8 mouse cellular contexts compared by ENCODE assay signal in the genomic region with DNA sequence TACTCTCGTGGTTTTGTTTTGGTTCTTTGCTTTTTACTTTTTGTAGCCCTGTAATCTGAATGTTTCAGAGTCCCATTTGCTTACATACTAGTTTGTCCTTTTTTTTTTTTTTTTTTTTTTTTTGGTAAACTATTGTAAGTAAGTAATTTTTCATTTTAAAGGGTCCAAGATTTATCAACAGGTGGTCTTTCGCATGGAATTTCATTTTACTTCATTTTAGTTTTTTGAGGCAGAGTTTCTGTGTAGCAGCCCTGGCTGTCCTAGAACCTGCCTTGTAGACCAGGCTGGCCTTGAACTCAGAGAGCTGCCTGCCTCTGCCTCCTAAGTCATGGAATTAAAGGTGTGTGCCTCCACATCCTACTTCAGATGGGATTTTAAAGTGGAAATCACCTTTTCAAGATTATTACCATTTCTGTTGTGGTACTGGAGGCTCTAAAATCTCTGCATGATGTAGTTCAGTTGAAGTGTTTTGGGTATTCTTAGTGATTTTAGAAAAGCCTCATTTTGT. TPM values are rescaled to one million over a fixed set of nuclear protein-coding genes. Genes with fewer than 3 reads are reported as not detected.
DNase-seq lines count a peak whose midpoint lies in the region; ATAC-seq and TF ChIP-seq lines count a peak whose summit lies in the region.

No protein-coding gene starts in this region.

- intact Hi-C loops in gastrocnemius, adult 2 months (cut with DNase I): loop anchor here (2.0 to 5.0 kb wide), 4 partner anchors 35 to 444 kb away; partner anchors contain the start of gene Ccdc71l
- intact Hi-C loops in gastrocnemius, postnatal 14 days (cut with DNase I; ENCODE audit: low total_unique reads): no loop called here

- H3K4me1 ChIP-seq in forebrain, embryonic 14.5 days (ENCODE audit: control insufficient read depth, insufficient read depth, low read length): 0 out of 2 replicates have a peak, but pooled peaks cover 4% of the 10 kb centered on the region
- H3K4me1 ChIP-seq in liver, embryonic 13.5 days (replicated peaks): peaks cover 18% of the 10 kb centered on the region
- H3K4me1 ChIP-seq in thymus, adult 2 months (replicated peaks; ENCODE audit: control insufficient read depth, insufficient read depth, low read length): peaks cover 5% of the 10 kb centered on the region; the same call in 1 of the 2 replicates

- no peaks in the 10 kb centered on the region for H3K9me3 ChIP-seq in forebrain, embryonic 14.5 days (replicated peaks; ENCODE audit: control insufficient read depth, low read length)
- H3K9me3 ChIP-seq in liver, embryonic 13.5 days (replicated peaks): no peaks in the 10 kb centered on the region

- no peak for TF ChIP-seq CTCF in gastrocnemius, adult 2 months (IDR thresholded peaks at IDR 0.05)
- no peak for TF ChIP-seq CTCF in thymus, adult 2 months (IDR thresholded peaks at IDR 0.05; ENCODE audit: borderline replicate concordance, control insufficient read depth, extremely low read depth, insufficient read depth, low read length, poor library complexity)

- H3K27ac ChIP-seq in gastrocnemius, adult 2 months: peak overlapping the region; percentile 99
- H3K27ac ChIP-seq in forebrain, embryonic 14.5 days (ENCODE audit: low read depth, low read length): no peak overlapping the region
- H3K27ac ChIP-seq in liver, embryonic 13.5 days: no peak overlapping the region
- H3K27ac ChIP-seq in thymus, adult 2 months (ENCODE audit: control insufficient read depth, insufficient read depth, low read length): no peak overlapping the region

- H3K36me3 ChIP-seq in forebrain, embryonic 14.5 days (ENCODE audit: control insufficient read depth, insufficient read depth, low read length): no peaks in the 10 kb centered on the region
- no peaks in the 10 kb centered on the region for H3K36me3 ChIP-seq in liver, embryonic 13.5 days
- no peaks in the 10 kb centered on the region for H3K36me3 ChIP-seq in thymus, adult 2 months (ENCODE audit: control insufficient read depth, insufficient read depth, low read length)

- H3K4me3 ChIP-seq in gastrocnemius, adult 2 months: peak overlapping the region; percentile 100
- H3K4me3 ChIP-seq in forebrain, embryonic 14.5 days (ENCODE audit: low read depth, low read length): peak overlapping the region; percentile 82
- peak overlapping the region; percentile 87 for H3K4me3 ChIP-seq in liver, embryonic 13.5 days (replicated peaks)
- H3K4me3 ChIP-seq in thymus, adult 2 months (ENCODE audit: control insufficient read depth, insufficient read depth, low read length): no peak overlapping the region

- no peaks in the 10 kb centered on the region for H3K27me3 ChIP-seq in forebrain, embryonic 14.5 days (replicated peaks; ENCODE audit: control insufficient read depth, insufficient read depth, low read length)
- H3K27me3 ChIP-seq in liver, embryonic 13.5 days: no peaks in the 10 kb centered on the region
- no peaks in the 10 kb centered on the region for H3K27me3 ChIP-seq in thymus, adult 2 months (ENCODE audit: control insufficient read depth, insufficient read depth, low read length)

- no peak for ATAC-seq in forebrain, embryonic 14.5 days
- ATAC-seq in liver, embryonic 13.5 days (ENCODE audit: low read depth): no peak

- no peak for DNase-seq in gastrocnemius, adult 2 months
- no peak for DNase-seq in gastrocnemius, postnatal 14 days
- DNase-seq in CD4-positive helper T cell, adult 2 months (ENCODE audit: low read depth, low spot score): peak; percentile 11
- no peak for DNase-seq in forebrain, embryonic 14.5 days (ENCODE audit: low spot score)
- no peak for DNase-seq in liver, embryonic 13.5 days
- no peak for DNase-seq in thymus, adult 2 months
- no peak for DNase-seq in embryo, embryonic 9.5 days (ENCODE audit: extremely low spot score)
- no peak for DNase-seq in thymus, postnatal 36 days

- WGBS in forebrain, embryonic 14.5 days: 49% methylated on average over 2 of the region's 2 CpGs
- WGBS in liver, embryonic 13.5 days (ENCODE audit: insufficient replicate concordance): 35% methylated on average over 2 of the region's 2 CpGs
- 44% methylated on average over 2 of the region's 2 CpGs for WGBS in thymus, adult 2 months

- peak overlapping the region; percentile 74 for H3K4me2 ChIP-seq in forebrain, embryonic 14.5 days (ENCODE audit: low read length)
- H3K4me2 ChIP-seq in liver, embryonic 13.5 days: peak overlapping the region; percentile 93

- no peak overlapping the region for H3K9ac ChIP-seq in forebrain, embryonic 14.5 days (ENCODE audit: low read length)
- H3K9ac ChIP-seq in liver, embryonic 13.5 days: peak overlapping the region; percentile 84

- no peak for TF ChIP-seq POLR2A in thymus, adult 2 months (IDR thresholded peaks at IDR 0.05; ENCODE audit: control insufficient read depth, extremely low read depth, insufficient read depth, low read length, poor library complexity)

RNA-seq across cellular contexts. Expression of gene Nampt, which starts 2.2 kb away (rescaled TPM):
- total RNA-seq in gastrocnemius, adult 2 months (2021): 10 to 100 TPM; 90.3 to 94.4 TPM
- total RNA-seq in gastrocnemius, postnatal 14 days (2021): 10 to 100 TPM; 43.0 to 43.3 TPM
- 39.4 and 44.3 TPM in 2 replicates for polyA plus RNA-seq in forebrain, embryonic 14.5 days (2014; fragmentation: Nextera tagmentation; extraction: Ambion mirVana)
- polyA plus RNA-seq in liver, embryonic 13.5 days (2015; fragmentation: Nextera tagmentation; extraction: Ambion mirVana): 10.6 and 14.2 TPM in 2 replicates
- polyA plus RNA-seq in thymus, adult 2 months (2012; rRNA removed): 12.5 and 16.7 TPM in 2 replicates
